Mouse (Mus musculus): ENCODE results near the gene Elp5.

DNA sequence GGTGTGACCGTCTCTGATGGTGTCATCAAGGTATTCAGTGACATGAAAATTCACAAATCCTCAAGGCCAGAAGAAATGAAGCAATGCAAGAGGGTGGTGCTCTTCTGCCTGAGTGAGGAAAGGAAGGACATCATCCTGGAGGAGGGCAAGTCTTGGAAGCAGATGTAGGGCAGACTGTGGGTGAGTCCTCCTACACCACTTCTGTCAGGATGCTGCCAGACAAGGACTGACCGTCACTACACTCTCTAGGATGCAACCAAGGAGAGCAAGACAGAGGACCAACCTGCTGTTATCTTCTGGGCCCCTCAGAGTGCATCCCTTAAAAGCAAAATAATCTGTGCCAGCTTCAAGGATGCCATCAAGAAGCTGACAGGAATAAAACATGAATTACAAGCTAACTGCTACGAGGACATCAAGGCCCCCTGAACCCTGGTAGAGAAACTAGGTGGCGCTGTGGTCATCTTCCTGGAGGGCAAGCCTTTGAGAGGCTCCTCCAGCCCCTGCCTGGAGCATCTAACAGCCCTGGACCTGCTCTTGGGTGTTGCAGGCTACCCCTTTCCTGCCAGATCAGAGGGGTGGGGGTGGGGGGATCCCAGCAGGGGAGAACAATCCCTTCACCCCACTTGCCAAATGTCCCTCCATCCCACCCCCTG, 31.4 kb downstream of the Elp5 start:
- TF ChIP-seq CTCF (IDR thresholded peaks at IDR 0.05; ENCODE audit: extremely low read depth, insufficient read length, insufficient replicate concordance, low read depth, low read length), result peak; percentile 33; the same call in 1 of the 2 replicates
- no peak for TF ChIP-seq POLR2A (IDR thresholded peaks at IDR 0.05; ENCODE audit: low read depth, low read length)
